Mouse (Mus musculus) lung, postnatal 4 days (tissue): Measurements from ENCODE around the gene Ryk.

ENCODE experiments used
- DNase-seq, 2 experiments: peaks; one replicate each; pipeline ENCODE4 v3.0.0; 2021

Ryk gene

GRCm38 (mm10) chr9:102955866-102956265 lies 121.1 kb downstream of the Ryk start:
- DNase-seq: no peak
